Mouse (Mus musculus) hindbrain, postnatal 0 days (tissue): ENCODE measurements around the gene Ccdc155. TPM values are rescaled to one million over a fixed set of nuclear protein-coding genes. Genes with fewer than 3 reads are reported as not detected.

Experiments
- ATAC-seq: fragments of 200-750 bp; cut with Nextera tagmentation; 2 replicates; pipeline ENCODE4 v1.8.0; 2017; ENCODE audit warnings: mild to moderate bottlenecking, moderate TSS enrichment, moderate library complexity
- DNase-seq: peaks from one replicate; pipeline ENCODE4 v3.0.0-alpha.2; 2015; ENCODE audit warnings: low spot score
- H3K27ac ChIP-seq: fragments of 300-500 bp; sonication (generic); 2 replicates; pipeline ENCODE4 v1.5.1; 2014; ENCODE audit warnings: mild to moderate bottlenecking
- H3K27me3 ChIP-seq: fragments of 300-500 bp; sonication (generic); 2 replicates; pipeline ENCODE4 v1.6.1; 2014; ENCODE audit warnings: low read length, mixed read lengths; ENCODE audit not compliant: insufficient read depth
- H3K36me3 ChIP-seq: fragments of 300-500 bp; sonication (generic); 2 replicates; pipeline ENCODE4 v1.6.1; 2014; ENCODE audit warnings: low read length, mixed read lengths; ENCODE audit not compliant: insufficient read depth
- H3K4me1 ChIP-seq: fragments of 300-500 bp; sonication (generic); 2 replicates; pipeline ENCODE4 v1.6.1; 2014; ENCODE audit warnings: antibody characterized with exemption, low read length, mixed read lengths; ENCODE audit not compliant: insufficient read depth
- H3K4me2 ChIP-seq: fragments of 300-500 bp; sonication (generic); 2 replicates; pipeline ENCODE4 v1.6.1; 2014; ENCODE audit warnings: low read depth, mild to moderate bottlenecking, low read length, moderate library complexity, mixed read lengths
- H3K4me3 ChIP-seq: fragments of 300-500 bp; sonication (generic); 2 replicates; pipeline ENCODE4 v1.5.1; 2014; ENCODE audit warnings: low read length
- H3K9ac ChIP-seq: fragments of 300-500 bp; sonication (generic); replicated peaks from 2 replicates; pipeline ENCODE4 v1.6.1; 2014; ENCODE audit warnings: mild to moderate bottlenecking, low read length, moderate library complexity, mixed read lengths
- H3K9me3 ChIP-seq: fragments of 300-500 bp; sonication (generic); 2 replicates; pipeline ENCODE4 v1.6.1; 2016; ENCODE audit warnings: low read length, mixed read lengths
- CTCF ChIP-seq: IDR thresholded peaks from 2 replicates; pipeline ENCODE4 v1.5.1; 2016; ENCODE audit warnings: antibody characterized with exemption, control low read depth, low read depth
- WGBS: fragments of 180-500 bp; shearing (Covaris S2); extraction: QIAGEN DNeasy Blood & Tissue Kit; methylation state at CpG from one replicate; pipeline ENCODE4 v1.1.7; 2014; 5-methylcytosine and 5-hydroxymethylcytosine counted together
- microRNA-seq, 2 experiments: library from miRNA; unstranded; fragments of <30 nt; microRNA quantifications; one replicate each; pipeline ENCODE4; 2016
- polyA plus RNA-seq: library from polyadenylated mRNA; unstranded; fragments of >200 nt; fragmentation: Nextera tagmentation; extraction: Ambion mirVana; gene quantifications from 2 replicates; pipeline ENCODE4 v1.2.1, GENCODE M21; 2015
- total RNA-seq: library from RNA; depleted of rRNA; stranded (reverse); fragments of >200 nt; gene quantifications from 2 replicates; pipeline ENCODE4 v1.2.3, GENCODE M21; 2014; rRNA removed

The Ccdc155 gene
- total and polyA plus RNA-seq, 2 experiments from 2014 or later: 0.10 to 0.46 TPM

DNA sequence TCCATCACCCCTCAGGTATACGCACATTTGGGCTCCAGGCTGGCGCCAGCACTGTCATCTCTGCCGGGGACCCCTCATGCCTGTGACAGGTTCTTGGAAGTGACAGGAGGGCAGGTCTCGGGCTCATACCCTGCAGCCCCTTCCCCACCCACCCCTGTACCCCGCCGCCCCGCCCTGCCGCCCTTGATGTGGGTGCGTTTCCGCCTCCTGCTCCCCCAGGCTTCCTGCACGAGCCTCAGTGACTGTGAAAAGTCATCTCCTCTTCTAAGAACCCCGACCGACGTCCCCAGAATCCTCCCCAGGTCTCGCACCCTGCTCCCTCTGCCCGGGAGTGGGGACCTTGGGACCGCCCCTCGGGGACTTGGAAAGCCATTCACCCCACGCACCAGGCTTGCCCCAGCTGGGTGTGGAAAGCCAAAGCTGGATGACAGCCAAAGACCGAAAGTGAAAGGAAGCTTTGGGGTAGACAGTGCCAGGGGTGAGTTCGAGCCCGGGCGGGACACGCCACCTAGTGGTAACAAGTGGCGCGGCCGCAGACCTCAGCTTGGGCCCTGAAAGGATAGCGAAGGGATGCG, 68.6 kb downstream of the Ccdc155 start, which contains the start of the genes Gm45713 and Flt3l:
Gene Gm45713 (minus strand): TSS at position 239 of the 575 bp plus-strand sequence.
Gene Flt3l (minus strand): TSS at position 440 of the 575 bp plus-strand sequence.
- TF ChIP-seq CTCF: peak; percentile 97
- peak within 1 kb of the TSS; percentile 46 for H3K4me3 ChIP-seq
- peak within 1 kb of the TSS; percentile 67 for H3K4me2 ChIP-seq
- DNase-seq: peak; percentile 91
- no peaks in the 10 kb centered on the region for H3K9me3 ChIP-seq
- H3K27ac ChIP-seq: no peak within 1 kb of the TSS
- H3K4me1 ChIP-seq: no peaks in the 10 kb centered on the region
- H3K27me3 ChIP-seq: no peaks in the 10 kb centered on the region
- ATAC-seq: peak; percentile 85
- 5% methylated on average over 29 of the region's 29 CpGs for WGBS
- H3K9ac ChIP-seq: peak within 1 kb of the TSS; percentile 51
- H3K36me3 ChIP-seq: no peaks in the 10 kb centered on the region

DNA sequence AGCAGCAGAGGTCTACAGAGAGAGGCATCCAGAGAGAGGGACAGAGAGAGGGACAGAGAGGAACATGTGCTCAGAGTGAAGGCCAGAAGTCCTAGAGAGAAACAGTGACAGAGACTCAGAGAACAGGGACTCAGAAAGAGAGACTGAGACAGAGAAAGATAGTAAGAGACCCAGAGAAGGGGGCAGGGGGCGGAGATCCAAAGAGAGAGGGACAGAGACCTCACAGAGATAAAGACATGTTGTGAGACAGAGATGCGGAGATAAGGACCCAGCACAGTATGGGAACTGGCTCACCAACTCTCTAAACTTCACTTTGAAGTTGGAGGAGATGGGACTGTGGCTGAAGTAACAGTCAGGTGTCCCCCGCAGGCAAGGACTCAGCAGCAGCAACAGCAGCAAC, 69.3 kb downstream of the Ccdc155 start:
- WGBS: 73% methylated on average over 3 of the region's 3 CpGs
- Histone ChIP-seq H3K27ac (no peak overlapping the region), H3K4me2 (peak overlapping the region; percentile 67; the same call in 1 of the 2 replicates), H3K27me3 (no peaks in the 10 kb centered on the region), H3K36me3 (no peaks in the 10 kb centered on the region), H3K9me3 (no peaks in the 10 kb centered on the region), H3K4me3 (no peak overlapping the region), H3K4me1 (no peaks in the 10 kb centered on the region), H3K9ac (no peak overlapping the region)
- ATAC-seq (no peak), DNase-seq (no peak)
- TF ChIP-seq CTCF: no peak

DNA sequence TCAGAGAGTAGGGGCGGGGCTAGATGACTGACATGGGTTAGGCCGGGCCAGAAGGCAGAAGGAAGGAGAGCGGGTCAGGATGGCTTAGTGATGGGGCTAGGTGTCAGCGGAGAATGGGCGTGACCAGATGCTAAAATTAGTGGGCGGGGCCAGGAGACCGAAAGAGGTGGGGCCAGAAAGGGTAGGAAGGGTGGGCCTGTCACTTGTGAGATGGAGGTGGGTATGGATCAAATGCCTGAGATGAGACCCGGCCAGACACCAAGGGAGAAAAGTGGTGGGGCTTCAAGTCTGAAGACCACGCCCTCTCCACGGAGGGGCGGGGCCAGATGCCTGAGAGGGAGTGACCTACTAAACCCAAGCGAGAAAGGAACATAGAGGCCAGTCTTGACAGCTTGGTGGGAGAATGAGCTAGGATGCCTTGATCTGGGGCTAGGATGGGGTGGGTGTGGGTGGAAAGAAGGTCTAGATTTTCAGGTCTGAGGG, 70.1 kb downstream of the Ccdc155 start:
- Histone ChIP-seq H3K27ac (no peak overlapping the region), H3K27me3 (no peaks in the 10 kb centered on the region), H3K4me3 (no peak overlapping the region), H3K4me1 (no peaks in the 10 kb centered on the region), H3K9me3 (no peaks in the 10 kb centered on the region), H3K4me2 (no peak overlapping the region), H3K36me3 (no peaks in the 10 kb centered on the region), H3K9ac (no peak overlapping the region)
- no peak for TF ChIP-seq CTCF
- no peak for ATAC-seq
- WGBS: 17% methylated on average over 11 of the region's 12 CpGs
- no peak for DNase-seq

Small RNAs within 50 kb of the gene (microRNA-seq; reads per million reads assigned to microRNA genes)
- 0 reads per million in 2 experiments for gene Mir7055

Other genes starting within 250 kb of the Ccdc155 start
Only the 30 nearest of the 35 such genes appear.
- gene Irf3, start 207.2 kb downstream of the Ccdc155 start, total RNA-seq: 42.2 and 48.6 TPM in 2 replicates
- 31.5 and 33.7 TPM in 2 replicates for gene Irf3, start 207.2 kb downstream of the Ccdc155 start, polyA plus RNA-seq
- gene Bcl2l12, start 206.2 kb downstream of the Ccdc155 start, total RNA-seq: 7.2 and 15.0 TPM in 2 replicates
- 13.0 and 13.6 TPM in 2 replicates for gene Bcl2l12, start 206.2 kb downstream of the Ccdc155 start, polyA plus RNA-seq
- 76.7 and 77.7 TPM in 2 replicates for gene Scaf1, start 188.5 kb downstream of the Ccdc155 start, total RNA-seq
- gene Scaf1, start 188.5 kb downstream of the Ccdc155 start, polyA plus RNA-seq: 40.7 and 45.6 TPM in 2 replicates
- 8.4 and 18.6 TPM in 2 replicates for gene Rras, start 186.9 kb downstream of the Ccdc155 start, total RNA-seq
- 15.8 and 16.9 TPM in 2 replicates for gene Rras, start 186.9 kb downstream of the Ccdc155 start, polyA plus RNA-seq
- 14.0 and 18.1 TPM in 2 replicates for gene Prr12, start 152.0 kb downstream of the Ccdc155 start, total RNA-seq
- gene Prr12, start 152.0 kb downstream of the Ccdc155 start, polyA plus RNA-seq: 7.5 and 9.2 TPM in 2 replicates
- 72.9 and 83.1 TPM in 2 replicates for gene Nosip, start 142.5 kb downstream of the Ccdc155 start, total RNA-seq
- 64.5 and 67.4 TPM in 2 replicates for gene Nosip, start 142.5 kb downstream of the Ccdc155 start, polyA plus RNA-seq
- gene Prrg2, start 142.2 kb downstream of the Ccdc155 start, total RNA-seq: 10.5 and 12.4 TPM in 2 replicates
- 15.3 and 17.2 TPM in 2 replicates for gene Prrg2, start 142.2 kb downstream of the Ccdc155 start, polyA plus RNA-seq
- 42.9 and 45.1 TPM in 2 replicates for gene Rcn3, start 112.7 kb downstream of the Ccdc155 start, total RNA-seq
- 39.3 and 42.0 TPM in 2 replicates for gene Rcn3, start 112.7 kb downstream of the Ccdc155 start, polyA plus RNA-seq
- gene Fcgrt, start 101.0 kb downstream of the Ccdc155 start, total RNA-seq: 32.9 and 43.6 TPM in 2 replicates
- gene Fcgrt, start 101.0 kb downstream of the Ccdc155 start, polyA plus RNA-seq: 43.8 and 45.9 TPM in 2 replicates
- gene Rps11, start 80.5 kb downstream of the Ccdc155 start, total RNA-seq: 743 and 824 TPM in 2 replicates
- gene Rps11, start 80.5 kb downstream of the Ccdc155 start, polyA plus RNA-seq: 768 and 794 TPM in 2 replicates
- gene Rpl13a, start 76.1 kb downstream of the Ccdc155 start, total RNA-seq: 1,377 and 1,807 TPM in 2 replicates
- 800 and 828 TPM in 2 replicates for gene Rpl13a, start 76.1 kb downstream of the Ccdc155 start, polyA plus RNA-seq
- not detected in 2 replicates for gene Gm45713, start 68.7 kb downstream of the Ccdc155 start, total RNA-seq
- gene Gm45713, start 68.7 kb downstream of the Ccdc155 start, polyA plus RNA-seq: 0.15 TPM in 1 of 2 replicates, not detected in the other
- gene Flt3l, start 68.5 kb downstream of the Ccdc155 start, total RNA-seq: 5.8 and 8.0 TPM in 2 replicates
- 2.1 and 3.0 TPM in 2 replicates for gene Flt3l, start 68.5 kb downstream of the Ccdc155 start, polyA plus RNA-seq
- 119 and 124 TPM in 2 replicates for gene Pih1d1, start 50.6 kb downstream of the Ccdc155 start, total RNA-seq
- 79.3 and 80.5 TPM in 2 replicates for gene Pih1d1, start 50.6 kb downstream of the Ccdc155 start, polyA plus RNA-seq
- 30.5 and 30.9 TPM in 2 replicates for gene Aldh16a1, start 50.3 kb downstream of the Ccdc155 start, total RNA-seq
- 19.0 and 20.6 TPM in 2 replicates for gene Aldh16a1, start 50.3 kb downstream of the Ccdc155 start, polyA plus RNA-seq
- 9.8 and 13.5 TPM in 2 replicates for gene Slc17a7, start 40.9 kb downstream of the Ccdc155 start, total RNA-seq
- 4.2 and 4.6 TPM in 2 replicates for gene Slc17a7, start 40.9 kb downstream of the Ccdc155 start, polyA plus RNA-seq
- gene Gfy, start 25.3 kb downstream of the Ccdc155 start, total RNA-seq: 0.36 TPM in 1 of 2 replicates, not detected in the other
- not detected in 2 replicates for gene Gfy, start 25.3 kb downstream of the Ccdc155 start, polyA plus RNA-seq
- gene Pth2, start 23.9 kb downstream of the Ccdc155 start, total RNA-seq: not detected in 2 replicates
- gene Pth2, start 23.9 kb downstream of the Ccdc155 start, polyA plus RNA-seq: 1.1 and 2.1 TPM in 2 replicates
- 15.7 and 18.3 TPM in 2 replicates for gene Dkkl1, start 7.3 kb upstream of the Ccdc155 start, total RNA-seq
- gene Dkkl1, start 7.3 kb upstream of the Ccdc155 start, polyA plus RNA-seq: 24.0 and 25.4 TPM in 2 replicates
- 58.0 and 73.6 TPM in 2 replicates for gene Tead2, start 10.9 kb upstream of the Ccdc155 start, total RNA-seq
- 36.0 and 37.3 TPM in 2 replicates for gene Tead2, start 10.9 kb upstream of the Ccdc155 start, polyA plus RNA-seq
- 0.40 and 1.0 TPM in 2 replicates for gene Cd37, start 34.2 kb upstream of the Ccdc155 start, total RNA-seq
- 2.2 and 2.4 TPM in 2 replicates for gene Cd37, start 34.2 kb upstream of the Ccdc155 start, polyA plus RNA-seq
- 1.3 and 1.8 TPM in 2 replicates for gene Slc6a16, start 36.2 kb upstream of the Ccdc155 start, total RNA-seq
- 2.0 and 2.1 TPM in 2 replicates for gene Slc6a16, start 36.2 kb upstream of the Ccdc155 start, polyA plus RNA-seq
- gene Slc6a21, start 72.6 kb upstream of the Ccdc155 start, total RNA-seq: not detected in 2 replicates
- not detected in 2 replicates for gene Slc6a21, start 72.6 kb upstream of the Ccdc155 start, polyA plus RNA-seq
- 29.5 and 35.7 TPM in 2 replicates for gene Trpm4, start 128.9 kb upstream of the Ccdc155 start, total RNA-seq
- gene Trpm4, start 128.9 kb upstream of the Ccdc155 start, polyA plus RNA-seq: 11.2 and 13.0 TPM in 2 replicates
- 0.26 and 0.72 TPM in 2 replicates for gene Hrc, start 130.4 kb upstream of the Ccdc155 start, total RNA-seq
- 0.16 and 0.34 TPM in 2 replicates for gene Hrc, start 130.4 kb upstream of the Ccdc155 start, polyA plus RNA-seq
- 91.9 and 107 TPM in 2 replicates for gene Ppfia3, start 162.1 kb upstream of the Ccdc155 start, total RNA-seq
- gene Ppfia3, start 162.1 kb upstream of the Ccdc155 start, polyA plus RNA-seq: 25.5 and 26.7 TPM in 2 replicates
- 87.4 and 94.2 TPM in 2 replicates for gene Lin7b, start 165.7 kb upstream of the Ccdc155 start, total RNA-seq
- 69.3 and 76.1 TPM in 2 replicates for gene Lin7b, start 165.7 kb upstream of the Ccdc155 start, polyA plus RNA-seq
- gene Snrnp70, start 190.8 kb upstream of the Ccdc155 start, total RNA-seq: 228 and 240 TPM in 2 replicates
- 143 and 145 TPM in 2 replicates for gene Snrnp70, start 190.8 kb upstream of the Ccdc155 start, polyA plus RNA-seq
- gene Kcna7, start 200.8 kb upstream of the Ccdc155 start, total RNA-seq: 0.52 TPM in 1 of 2 replicates, not detected in the other
- not detected in 2 replicates for gene Kcna7, start 200.8 kb upstream of the Ccdc155 start, polyA plus RNA-seq
- gene Ntf5, start 208.8 kb upstream of the Ccdc155 start, total RNA-seq: 0.16 TPM in 1 of 2 replicates, not detected in the other
- 0.14 and 0.16 TPM in 2 replicates for gene Ntf5, start 208.8 kb upstream of the Ccdc155 start, polyA plus RNA-seq